Mouse (Mus musculus) liver, postnatal 0 days (tissue): Measurements from ENCODE around the gene Ybx2.

Experiments
- CTCF ChIP-seq: sonication (generic); IDR thresholded peaks from 2 replicates; pipeline ENCODE4 v1.5.1; 2016; ENCODE audit warnings: antibody characterized with exemption, low read depth
- EP300 ChIP-seq: IDR thresholded peaks from 2 replicates; pipeline ENCODE4 v1.6.1; 2016; ENCODE audit warnings: antibody characterized with exemption, low read depth, mild to moderate bottlenecking

DNA sequence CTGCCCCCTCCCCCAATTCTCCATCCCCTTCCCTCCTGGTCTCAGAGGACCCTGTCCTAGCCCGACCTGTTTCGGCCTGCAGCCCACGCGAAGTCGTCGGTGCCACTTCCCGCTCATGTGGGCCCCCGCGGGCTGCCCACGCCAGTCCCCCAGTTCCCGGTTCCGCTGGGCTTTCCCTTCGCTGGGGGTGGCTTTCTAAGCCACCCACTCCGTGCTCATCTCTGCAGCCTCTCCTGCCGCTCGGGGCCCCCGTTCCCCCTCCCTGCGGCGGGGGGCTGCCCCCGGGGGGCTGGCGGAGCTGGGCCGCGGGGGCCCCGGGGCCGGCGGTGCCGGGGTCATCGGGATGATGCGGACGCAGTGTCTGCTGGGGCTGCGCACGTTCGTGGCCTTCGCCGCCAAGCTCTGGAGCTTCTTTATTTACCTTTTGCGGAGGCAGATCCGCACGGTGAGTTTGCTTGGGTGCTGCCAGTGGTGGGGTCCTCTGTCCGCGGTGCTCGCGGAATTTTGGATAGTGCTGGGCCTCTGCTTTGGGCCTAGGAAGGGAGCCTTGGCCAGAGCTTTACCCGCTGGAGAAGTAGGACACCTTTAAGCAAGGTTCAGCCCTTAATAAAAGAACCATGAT lies 45.7 kb downstream of the Ybx2 start, which contains the start of gene Ctdnep1:
- TF ChIP-seq CTCF, result no peak
- no peak for TF ChIP-seq EP300
